Mouse (Mus musculus) CD4-positive, CD25-positive, alpha-beta regulatory T cell, adult 2 months (primary cell): Measurements from ENCODE around the gene Otop3.

ENCODE experiments used
- DNase-seq: peaks from one replicate; pipeline ENCODE4 v3.0.0-alpha.2; 2012; ENCODE audit warnings: low read depth, low spot score

The Otop3 gene

GRCm38 (mm10) chr11:115393721-115394325 is 59.3 kb downstream of the Otop3 start:
- DNase-seq, result peak; percentile 29
